Mouse (Mus musculus) neural tube, embryonic 15.5 days (tissue): ENCODE measurements around the gene Nupr1. TPM values are rescaled to one million over a fixed set of nuclear protein-coding genes. Genes with fewer than 3 reads are reported as not detected.
A peak's percentile ranks its signal among the peaks of the same experiment; 100 is the strongest.

Source experiments
- ATAC-seq: fragments of 200-750 bp; cut with Nextera tagmentation; 2 replicates; pipeline ENCODE4 v1.8.0; 2017; ENCODE audit warnings: mild to moderate bottlenecking, moderate TSS enrichment, moderate library complexity; ENCODE audit not compliant: low FRiP score
- H3K27ac ChIP-seq: fragments of 300-500 bp; sonication (generic); replicated peaks from 2 replicates; pipeline ENCODE4 v1.5.1; 2015; ENCODE audit warnings: mild to moderate bottlenecking, inconsistent platforms
- H3K27me3 ChIP-seq: fragments of 300-500 bp; sonication (generic); replicated peaks from 2 replicates; pipeline ENCODE4 v1.6.1; 2015; ENCODE audit warnings: inconsistent platforms
- H3K36me3 ChIP-seq: fragments of 300-500 bp; sonication (generic); 2 replicates; pipeline ENCODE4 v1.6.1; 2015; ENCODE audit warnings: inconsistent platforms
- H3K4me1 ChIP-seq: fragments of 300-500 bp; sonication (generic); 2 replicates; pipeline ENCODE4 v1.6.1; 2015; ENCODE audit warnings: inconsistent platforms
- H3K4me2 ChIP-seq: fragments of 300-500 bp; sonication (generic); 2 replicates; pipeline ENCODE4 v1.6.1; 2015; ENCODE audit warnings: inconsistent platforms, mild to moderate bottlenecking, moderate library complexity
- H3K4me3 ChIP-seq: fragments of 300-500 bp; sonication (generic); replicated peaks from 2 replicates; pipeline ENCODE4 v1.5.1; 2015; ENCODE audit warnings: mild to moderate bottlenecking, inconsistent platforms
- H3K9ac ChIP-seq: fragments of 300-500 bp; sonication (generic); replicated peaks from 2 replicates; pipeline ENCODE4 v1.6.1; 2015; ENCODE audit warnings: mild to moderate bottlenecking, inconsistent platforms
- H3K9me3 ChIP-seq: fragments of 300-500 bp; sonication (generic); replicated peaks from 2 replicates; pipeline ENCODE4 v1.6.1; 2016; ENCODE audit warnings: inconsistent platforms
- WGBS: fragments of 180-500 bp; shearing (Covaris S2); methylation state at CpG from one replicate; pipeline ENCODE4 v1.1.7; 2015; ENCODE audit warnings: mixed read lengths; 5-methylcytosine and 5-hydroxymethylcytosine counted together
- polyA plus RNA-seq: library from polyadenylated mRNA; unstranded; fragments of >200 nt; fragmentation: Nextera tagmentation; extraction: Ambion mirVana; gene quantifications from 2 replicates; pipeline ENCODE4 v1.2.1, GENCODE M21; 2015

The Nupr1 gene
- polyA plus RNA-seq, 1 experiment from 2014 or later = 12.4 TPM

DNA sequence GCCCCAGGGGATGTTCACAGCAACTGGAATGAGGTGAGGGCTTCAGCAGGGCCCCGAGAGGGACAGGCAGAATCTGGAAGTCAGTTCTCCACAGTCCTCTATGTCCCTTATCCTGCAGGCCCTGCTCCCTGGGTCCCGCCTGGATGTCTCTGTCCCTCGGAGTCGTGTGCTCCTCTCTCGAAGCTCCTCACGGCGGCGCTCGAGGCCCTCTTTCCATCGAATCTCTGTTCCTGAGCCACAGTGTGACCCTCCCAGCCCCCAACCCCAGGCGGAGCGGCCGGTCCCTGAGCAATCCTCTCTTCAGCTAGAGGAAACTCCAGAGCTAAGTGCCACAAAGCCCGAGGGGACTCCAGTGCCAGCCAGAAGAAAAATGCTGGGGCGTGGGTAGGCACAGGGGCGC is 42.9 kb downstream of the Nupr1 start:
- H3K4me2 ChIP-seq = peak overlapping the region; percentile 36
- no peak overlapping the region for H3K27ac ChIP-seq
- peaks cover 14% of the 10 kb centered on the region for H3K4me1 ChIP-seq
- H3K9ac ChIP-seq = 0 out of 2 replicates have a peak overlapping the region, but pooled peaks have one; percentile 17
- no peaks in the 10 kb centered on the region for H3K36me3 ChIP-seq
- 4% methylated on average over 16 of the region's 16 CpGs for WGBS
- peaks cover 15% of the 10 kb centered on the region; the same call in 1 of the 2 replicates for H3K27me3 ChIP-seq
- no peaks in the 10 kb centered on the region for H3K9me3 ChIP-seq
- no peak for ATAC-seq
- no peak overlapping the region for H3K4me3 ChIP-seq

DNA sequence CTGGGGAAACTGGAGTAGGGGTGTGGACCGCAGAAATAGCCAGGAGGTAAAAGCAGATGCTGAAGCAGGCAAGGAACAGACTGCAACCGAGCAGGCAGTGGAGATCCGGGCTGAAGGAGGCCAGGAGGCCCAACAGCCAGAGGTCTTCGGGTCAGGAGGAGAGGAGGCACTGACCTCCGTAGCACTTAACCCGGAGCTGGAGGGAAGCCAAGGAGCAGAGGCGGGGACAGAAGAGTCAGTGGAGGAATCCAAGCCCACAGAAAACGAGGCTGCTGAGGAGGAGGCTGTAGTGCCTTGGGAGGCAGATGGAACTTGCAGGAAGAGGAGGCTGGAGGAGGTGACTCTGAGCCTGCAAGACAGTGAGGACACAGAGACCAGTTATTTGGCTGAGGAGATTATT is 43.8 kb downstream of the Nupr1 start:
- H3K9me3 ChIP-seq = no peaks in the 10 kb centered on the region
- no peaks in the 10 kb centered on the region for H3K36me3 ChIP-seq
- H3K27me3 ChIP-seq = peaks cover 15% of the 10 kb centered on the region; the same call in 1 of the 2 replicates
- WGBS = 69% methylated on average over 8 of the region's 8 CpGs
- ATAC-seq = no peak
- H3K4me3 ChIP-seq = no peak overlapping the region
- no peak overlapping the region for H3K9ac ChIP-seq
- no peak overlapping the region for H3K4me2 ChIP-seq
- H3K27ac ChIP-seq = no peak overlapping the region
- peaks cover 24% of the 10 kb centered on the region for H3K4me1 ChIP-seq

GRCm38 (mm10) chr7:126585717-126586116 is 44.9 kb downstream of the Nupr1 start, which contains the start of gene Cln3:
Gene Cln3 (minus strand): TSS chr7:126585817.
- Histone ChIP-seq H3K4me1 (peaks cover 35% of the 10 kb centered on the region), H3K4me2 (no peak within 1 kb of the TSS), H3K4me3 (no peak within 1 kb of the TSS), H3K27ac (no peak within 1 kb of the TSS), H3K36me3 (no peaks in the 10 kb centered on the region), H3K9ac (no peak within 1 kb of the TSS), H3K27me3 (peaks cover 15% of the 10 kb centered on the region; the same call in 1 of the 2 replicates), H3K9me3 (no peaks in the 10 kb centered on the region)
- ATAC-seq = no peak
- 81% methylated on average over 6 of the region's 6 CpGs for WGBS

DNA sequence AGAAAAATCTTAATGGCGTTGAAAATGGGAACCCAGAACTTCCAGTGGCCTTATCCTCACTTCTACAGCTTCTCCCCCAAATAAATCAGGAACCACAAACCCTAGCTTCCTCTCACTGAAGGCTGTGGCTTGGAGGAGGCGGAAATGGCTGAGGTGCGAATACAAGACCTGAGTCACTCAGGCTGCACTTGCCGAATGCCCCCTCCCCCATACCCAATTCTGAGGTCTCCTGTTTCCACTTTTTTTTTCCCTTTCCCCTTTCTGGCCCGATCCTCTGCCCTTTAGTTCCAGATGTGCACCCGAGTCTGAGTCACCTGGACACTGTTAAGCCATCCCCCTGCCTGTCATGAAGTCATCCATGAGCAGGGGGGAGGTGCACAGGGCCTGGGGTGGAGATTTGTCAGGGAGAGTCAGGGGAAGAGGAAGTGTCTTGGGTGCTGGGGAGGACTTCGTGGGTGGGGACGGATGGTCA is 46.1 kb downstream of the Nupr1 start, which contains the start of gene Apobr:
TSS of gene Apobr (plus strand) at position 437 of the 472 bp plus-strand sequence.
- Histone ChIP-seq H3K4me2 (peak within 1 kb of the TSS; percentile 87), H3K9ac (no peak within 1 kb of the TSS), H3K36me3 (no peaks in the 10 kb centered on the region), H3K4me1 (peaks cover 38% of the 10 kb centered on the region), H3K4me3 (peak within 1 kb of the TSS; percentile 61), H3K27ac (0 out of 2 replicates have a peak within 1 kb of the TSS, but pooled peaks have one; percentile 20), H3K27me3 (peaks cover 15% of the 10 kb centered on the region; the same call in 1 of the 2 replicates), H3K9me3 (no peaks in the 10 kb centered on the region)
- no peak for ATAC-seq
- WGBS = 82% methylated on average over 8 of the region's 8 CpGs

DNA sequence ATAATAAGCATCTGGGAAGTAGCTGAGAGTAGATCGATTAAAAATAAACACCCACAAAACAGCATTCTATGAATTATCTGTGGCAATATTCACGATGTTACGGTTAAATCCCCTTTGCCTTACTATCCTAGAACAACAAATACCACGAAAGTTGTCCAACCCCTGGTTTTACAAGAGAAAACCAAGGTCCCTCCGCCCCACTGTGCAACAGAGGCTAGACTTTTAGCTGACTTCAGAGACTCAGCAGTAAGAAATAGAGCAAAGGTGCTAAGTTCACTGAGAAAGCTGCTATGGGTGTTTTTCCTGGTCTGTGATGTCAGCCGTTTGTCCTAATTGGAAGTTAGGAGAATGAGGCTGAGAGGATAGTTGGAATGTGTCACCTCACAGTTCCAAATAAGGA is 46.9 kb downstream of the Nupr1 start:
- Histone ChIP-seq H3K4me3 (peak overlapping the region; percentile 61), H3K4me2 (peak overlapping the region; percentile 87), H3K9me3 (no peaks in the 10 kb centered on the region), H3K27ac (peak overlapping the region; percentile 91), H3K27me3 (peaks cover 15% of the 10 kb centered on the region; the same call in 1 of the 2 replicates), H3K4me1 (peaks cover 38% of the 10 kb centered on the region), H3K36me3 (peaks cover 2% of the 10 kb centered on the region; the same call in 1 of the 2 replicates), H3K9ac (peak overlapping the region; percentile 61)
- WGBS = 58% methylated on average over 6 of the region's 6 CpGs
- no peak for ATAC-seq

DNA sequence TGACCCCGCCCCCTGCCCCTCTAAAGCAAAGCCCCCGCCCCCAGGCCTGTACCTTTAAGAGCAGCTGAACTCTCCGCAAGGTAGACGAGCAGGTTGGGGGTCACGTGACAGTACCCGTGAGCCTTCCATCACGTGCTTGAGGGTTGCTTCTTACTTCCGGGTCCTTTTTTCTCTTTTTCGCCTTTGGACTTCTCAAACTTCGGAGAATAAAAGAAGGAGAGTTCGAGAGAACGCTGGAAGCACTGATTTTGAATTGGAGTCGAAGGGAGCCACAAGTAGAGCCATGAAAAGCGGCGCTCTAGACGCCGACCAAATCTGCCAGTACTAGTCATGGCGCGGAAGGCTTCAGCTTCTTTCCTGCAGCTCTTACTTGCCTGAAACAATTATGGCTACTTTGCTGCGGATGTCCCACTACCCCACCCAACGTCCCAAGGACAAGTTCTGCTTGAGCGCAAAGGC is 47.4 kb downstream of the Nupr1 start:
- Histone ChIP-seq H3K4me3 (peak overlapping the region; percentile 61), H3K9me3 (no peaks in the 10 kb centered on the region), H3K4me2 (peak overlapping the region; percentile 87), H3K4me1 (peaks cover 38% of the 10 kb centered on the region), H3K27me3 (peaks cover 15% of the 10 kb centered on the region; the same call in 1 of the 2 replicates), H3K9ac (peak overlapping the region; percentile 61), H3K27ac (peak overlapping the region; percentile 91), H3K36me3 (peaks cover 6% of the 10 kb centered on the region; the same call in 1 of the 2 replicates)
- under 1% methylated on average over 22 of the region's 22 CpGs for WGBS
- peak; percentile 91 for ATAC-seq

DNA sequence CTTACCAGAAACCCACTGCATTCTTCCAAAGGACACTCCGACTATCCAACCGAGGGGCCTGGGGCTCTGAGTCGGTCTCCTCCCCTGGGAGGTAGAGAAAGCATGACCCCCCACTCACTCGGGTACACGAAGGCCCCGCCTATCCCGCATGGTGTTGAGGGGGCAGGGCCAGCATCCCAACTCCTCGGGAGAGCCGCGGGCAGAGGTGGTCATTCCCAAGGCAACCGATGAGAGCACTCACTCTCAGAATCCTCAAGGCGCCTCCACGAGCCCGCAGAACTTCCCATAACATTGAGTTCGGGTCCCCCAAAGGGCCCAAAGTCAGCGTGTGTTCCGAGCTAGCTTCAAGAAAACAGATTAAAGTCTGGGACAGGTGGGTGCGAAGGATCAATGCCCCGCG is 47.9 kb downstream of the Nupr1 start:
- peak; percentile 63 for ATAC-seq

DNA sequence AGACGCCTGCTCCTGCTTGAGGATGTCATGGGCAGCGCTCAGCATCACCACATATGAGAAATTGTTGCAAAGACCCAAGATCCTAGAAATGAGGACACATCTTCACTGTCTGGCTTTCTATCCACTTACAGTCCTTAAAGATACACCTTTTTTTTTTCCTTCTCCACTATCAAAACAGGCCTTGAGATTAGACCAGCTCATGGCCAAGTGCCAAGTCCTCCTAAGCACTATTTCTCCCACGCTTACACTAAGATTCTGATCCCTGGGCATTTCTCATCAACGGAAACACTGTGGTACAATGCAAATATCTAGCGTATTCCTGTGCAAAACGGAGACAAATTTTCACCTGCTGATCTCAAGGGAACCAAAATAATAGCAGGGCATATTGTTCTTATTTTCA is 49.0 kb downstream of the Nupr1 start:
- no peak overlapping the region for H3K9ac ChIP-seq
- no peaks in the 10 kb centered on the region for H3K9me3 ChIP-seq
- peaks cover 15% of the 10 kb centered on the region; the same call in 1 of the 2 replicates for H3K27me3 ChIP-seq
- no peak overlapping the region for H3K27ac ChIP-seq
- no peak for ATAC-seq
- 78% methylated on average over 6 of the region's 6 CpGs for WGBS
- peak overlapping the region; percentile 87 for H3K4me2 ChIP-seq
- H3K36me3 ChIP-seq = peaks cover 19% of the 10 kb centered on the region
- H3K4me1 ChIP-seq = peaks cover 31% of the 10 kb centered on the region
- H3K4me3 ChIP-seq = 0 out of 2 replicates have a peak overlapping the region, but pooled peaks have one; percentile 1

More for the DNA sequence above, 47.9 kb downstream of the Nupr1 start:
- peaks cover 15% of the 10 kb centered on the region; the same call in 1 of the 2 replicates for H3K27me3 ChIP-seq
- H3K9ac ChIP-seq = peak overlapping the region; percentile 61
- no peaks in the 10 kb centered on the region for H3K9me3 ChIP-seq
- H3K27ac ChIP-seq = peak overlapping the region; percentile 91
- peaks cover 11% of the 10 kb centered on the region; the same call in 1 of the 2 replicates for H3K36me3 ChIP-seq
- H3K4me3 ChIP-seq = peak overlapping the region; percentile 61
- H3K4me2 ChIP-seq = peak overlapping the region; percentile 87
- WGBS = 1% methylated on average over 20 of the region's 20 CpGs
- H3K4me1 ChIP-seq = peaks cover 34% of the 10 kb centered on the region

GRCm38 (mm10) chr7:126579172-126579571 is 51.5 kb downstream of the Nupr1 start:
- Histone ChIP-seq H3K27ac (no peak overlapping the region), H3K9me3 (no peaks in the 10 kb centered on the region), H3K4me2 (no peak overlapping the region), H3K4me3 (no peak overlapping the region), H3K4me1 (peaks cover 31% of the 10 kb centered on the region), H3K27me3 (no peaks in the 10 kb centered on the region), H3K9ac (no peak overlapping the region), H3K36me3 (peaks cover 31% of the 10 kb centered on the region)
- 58% methylated on average over 8 of the region's 8 CpGs for WGBS
- ATAC-seq = no peak

GRCm38 (mm10) chr7:126576946-126577345 is 53.7 kb downstream of the Nupr1 start:
- ATAC-seq = no peak
- Histone ChIP-seq H3K9ac (no peak overlapping the region), H3K27ac (no peak overlapping the region), H3K4me2 (no peak overlapping the region), H3K36me3 (peaks cover 40% of the 10 kb centered on the region), H3K9me3 (no peaks in the 10 kb centered on the region), H3K4me1 (peaks cover 15% of the 10 kb centered on the region), H3K4me3 (no peak overlapping the region), H3K27me3 (no peaks in the 10 kb centered on the region)
- 53% methylated on average over 8 of the region's 8 CpGs for WGBS
